In genomic region chr7:30562526-30563116, GRCm38 (mm10) we compare ENCODE assay signal across 7 mouse cellular contexts. TPM values are rescaled to one million over a fixed set of nuclear protein-coding genes. Genes with fewer than 3 reads are reported as not detected.
A peak's percentile ranks its signal among the peaks of the same experiment; 100 is the strongest.
DNase-seq lines count a peak whose midpoint lies in the region; ATAC-seq and TF ChIP-seq lines count a peak whose summit lies in the region.

No protein-coding gene starts in this region.

- peak; percentile 36 for DNase-seq in lung, postnatal 0 days (ENCODE audit: low spot score)
- no peak for DNase-seq in lung, postnatal 25 days (ENCODE audit: low spot score)
- DNase-seq in c-Kit-positive CD71-positive TER-119-negative erythroid progenitor cells, embryonic 14.5 days (ENCODE audit: low read depth), result peak; percentile 41
- peak in 1 of 3 experiments; percentile 19 for DNase-seq in liver, embryonic 14.5 days (ENCODE audit: low read depth in 3 of 3, low spot score in 3 of 3)
- DNase-seq in spleen, adult 12 weeks (ENCODE audit: low spot score), result no peak

- ATAC-seq in lung, postnatal 0 days, result no peak
- peak; percentile 19; the same call in 1 of the 2 replicates for ATAC-seq in forebrain, embryonic 13.5 days
- ATAC-seq in liver, embryonic 14.5 days (ENCODE audit: insufficient read depth), result no peak
- no peak for ATAC-seq in stomach, embryonic 16.5 days (ENCODE audit: insufficient read depth, low FRiP score)

- no peaks in the 10 kb centered on the region for H3K9me3 ChIP-seq in lung, postnatal 0 days (ENCODE audit: low read length)
- H3K9me3 ChIP-seq in forebrain, embryonic 13.5 days (replicated peaks), result no peaks in the 10 kb centered on the region
- H3K9me3 ChIP-seq in liver, embryonic 14.5 days (ENCODE audit: control insufficient read depth, low read length), result no peaks in the 10 kb centered on the region
- no peaks in the 10 kb centered on the region for H3K9me3 ChIP-seq in stomach, embryonic 16.5 days (replicated peaks; ENCODE audit: control insufficient read depth, low read length)

- peak overlapping the region; percentile 81 for H3K4me3 ChIP-seq in lung, postnatal 0 days (ENCODE audit: low read depth, low read length)
- H3K4me3 ChIP-seq in forebrain, embryonic 13.5 days, result peak overlapping the region; percentile 75
- peak overlapping the region; percentile 67 to 99 for H3K4me3 ChIP-seq in liver, embryonic 14.5 days (ENCODE audit: insufficient read depth in 1 of 2, low read depth in 2 of 2, low read length in 2 of 2)
- H3K4me3 ChIP-seq in stomach, embryonic 16.5 days (replicated peaks; ENCODE audit: low read length), result peak overlapping the region; percentile 70

- peak overlapping the region; percentile 72 for H3K4me2 ChIP-seq in lung, postnatal 0 days (replicated peaks; ENCODE audit: low read depth, low read length)
- peak overlapping the region; percentile 89 for H3K4me2 ChIP-seq in forebrain, embryonic 13.5 days
- peak overlapping the region; percentile 91 for H3K4me2 ChIP-seq in liver, embryonic 14.5 days (ENCODE audit: low read depth)
- peak overlapping the region; percentile 68 for H3K4me2 ChIP-seq in stomach, embryonic 16.5 days (ENCODE audit: low read depth, low read length)

- no peak for TF ChIP-seq EP300 in lung, postnatal 0 days (IDR thresholded peaks at IDR 0.05)
- no peak for TF ChIP-seq EP300 in liver, embryonic 14.5 days (IDR thresholded peaks at IDR 0.05; ENCODE audit: low read depth)

- H3K4me1 ChIP-seq in lung, postnatal 0 days (ENCODE audit: insufficient read depth, low read depth, low read length), result peaks cover 12% of the 10 kb centered on the region; the same call in 1 of the 2 replicates
- H3K4me1 ChIP-seq in forebrain, embryonic 13.5 days, result peaks cover 37% of the 10 kb centered on the region
- H3K4me1 ChIP-seq in liver, embryonic 14.5 days (replicated peaks; ENCODE audit: control insufficient read depth in 2 of 2, insufficient read depth in 2 of 2, low read length in 1 of 2), result peaks cover 12 to 17% of the 10 kb centered on the region in 2 experiments
- H3K4me1 ChIP-seq in stomach, embryonic 16.5 days (ENCODE audit: control insufficient read depth, insufficient read depth, low read length), result peaks cover 17% of the 10 kb centered on the region

- H3K27me3 ChIP-seq in lung, postnatal 0 days (replicated peaks; ENCODE audit: insufficient read depth, low read length), result no peaks in the 10 kb centered on the region
- H3K27me3 ChIP-seq in forebrain, embryonic 13.5 days, result no peaks in the 10 kb centered on the region
- H3K27me3 ChIP-seq in liver, embryonic 14.5 days (ENCODE audit: control insufficient read depth, insufficient read depth, low read length), result no peaks in the 10 kb centered on the region
- H3K27me3 ChIP-seq in stomach, embryonic 16.5 days (ENCODE audit: control insufficient read depth, insufficient read depth, low read length), result no peaks in the 10 kb centered on the region

- under 1% methylated on average over 27 of the region's 27 CpGs for WGBS in lung, postnatal 0 days
- WGBS in forebrain, embryonic 13.5 days, result 2% methylated on average over 27 of the region's 27 CpGs
- 0% methylated on average over 27 of the region's 27 CpGs for WGBS in liver, embryonic 14.5 days (ENCODE audit: insufficient replicate concordance)
- under 1% methylated on average over 27 of the region's 27 CpGs for WGBS in stomach, embryonic 16.5 days

- H3K36me3 ChIP-seq in lung, postnatal 0 days (ENCODE audit: insufficient read depth, low read length), result peaks cover 5% of the 10 kb centered on the region; the same call in 1 of the 2 replicates
- peaks cover 34% of the 10 kb centered on the region for H3K36me3 ChIP-seq in forebrain, embryonic 13.5 days (ENCODE audit: poor library complexity, severe bottlenecking)
- 0 out of 2 replicates have a peak, but pooled peaks cover 2% of the 10 kb centered on the region for H3K36me3 ChIP-seq in liver, embryonic 14.5 days (replicated peaks; ENCODE audit: control insufficient read depth, insufficient read depth, low read depth)
- peaks cover 9% of the 10 kb centered on the region; the same call in 1 of the 2 replicates for H3K36me3 ChIP-seq in stomach, embryonic 16.5 days (ENCODE audit: control insufficient read depth, insufficient read depth, low read length)

- H3K27ac ChIP-seq in lung, postnatal 0 days (ENCODE audit: low read length), result peak overlapping the region; percentile 68
- H3K27ac ChIP-seq in forebrain, embryonic 13.5 days, result peak overlapping the region; percentile 63
- H3K27ac ChIP-seq in liver, embryonic 14.5 days, result peak overlapping the region; percentile 69
- H3K27ac ChIP-seq in stomach, embryonic 16.5 days (ENCODE audit: low read length), result peak overlapping the region; percentile 97

- no peak for TF ChIP-seq CTCF in lung, postnatal 0 days (IDR thresholded peaks at IDR 0.05)
- no peak for TF ChIP-seq CTCF in liver, embryonic 14.5 days (IDR thresholded peaks at IDR 0.05; ENCODE audit: low read depth)

- peak overlapping the region; percentile 73 for H3K9ac ChIP-seq in lung, postnatal 0 days (replicated peaks; ENCODE audit: low read depth)
- peak overlapping the region; percentile 85 for H3K9ac ChIP-seq in forebrain, embryonic 13.5 days
- H3K9ac ChIP-seq in liver, embryonic 14.5 days (replicated peaks), result peak overlapping the region; percentile 77
- H3K9ac ChIP-seq in stomach, embryonic 16.5 days (ENCODE audit: low read length), result peak overlapping the region; percentile 78

RNA-seq across cellular contexts. Expression of gene U2af1l4, which starts 0.5 kb away (rescaled TPM):
- 75.0 and 86.0 TPM in 2 replicates for polyA plus RNA-seq in lung, postnatal 0 days (2015; fragmentation: Nextera tagmentation; extraction: Ambion mirVana)
- 114 and 122 TPM in 2 replicates for polyA plus RNA-seq in forebrain, embryonic 13.5 days (2015; fragmentation: Nextera tagmentation; extraction: Ambion mirVana)
- polyA plus RNA-seq in liver, embryonic 14.5 days (2012; rRNA removed), result 19.5 and 28.1 TPM in 2 replicates
- polyA plus RNA-seq in liver, embryonic 14.5 days (2014; fragmentation: Nextera tagmentation; extraction: Ambion mirVana), result 40.7 and 44.0 TPM in 2 replicates
- polyA plus RNA-seq in stomach, embryonic 16.5 days (2015; fragmentation: Nextera tagmentation; extraction: Ambion mirVana), result 73.4 and 80.7 TPM in 2 replicates

RNA-seq across cellular contexts. Expression of gene Gm49396, which starts 0.5 kb away (rescaled TPM):
- 4.5 and 6.1 TPM in 2 replicates for polyA plus RNA-seq in lung, postnatal 0 days (2015; fragmentation: Nextera tagmentation; extraction: Ambion mirVana)
- 20.2 and 22.5 TPM in 2 replicates for polyA plus RNA-seq in forebrain, embryonic 13.5 days (2015; fragmentation: Nextera tagmentation; extraction: Ambion mirVana)
- polyA plus RNA-seq in liver, embryonic 14.5 days (2012; rRNA removed), result 1.2 and 1.4 TPM in 2 replicates
- 0.71 and 0.99 TPM in 2 replicates for polyA plus RNA-seq in liver, embryonic 14.5 days (2014; fragmentation: Nextera tagmentation; extraction: Ambion mirVana)
- 12.6 and 14.6 TPM in 2 replicates for polyA plus RNA-seq in stomach, embryonic 16.5 days (2015; fragmentation: Nextera tagmentation; extraction: Ambion mirVana)

RNA-seq across cellular contexts. Expression of gene Psenen, which starts 0.8 kb away (rescaled TPM):
- polyA plus RNA-seq in lung, postnatal 0 days (2015; fragmentation: Nextera tagmentation; extraction: Ambion mirVana), result 173 and 184 TPM in 2 replicates
- polyA plus RNA-seq in forebrain, embryonic 13.5 days (2015; fragmentation: Nextera tagmentation; extraction: Ambion mirVana), result 128 and 141 TPM in 2 replicates
- 55.8 and 63.5 TPM in 2 replicates for polyA plus RNA-seq in liver, embryonic 14.5 days (2012; rRNA removed)
- 59.1 and 64.6 TPM in 2 replicates for polyA plus RNA-seq in liver, embryonic 14.5 days (2014; fragmentation: Nextera tagmentation; extraction: Ambion mirVana)
- 137 and 156 TPM in 2 replicates for polyA plus RNA-seq in stomach, embryonic 16.5 days (2015; fragmentation: Nextera tagmentation; extraction: Ambion mirVana)

RNA-seq across cellular contexts. Expression of gene Igflr1, which starts 2.6 kb away (rescaled TPM):
- polyA plus RNA-seq in lung, postnatal 0 days (2015; fragmentation: Nextera tagmentation; extraction: Ambion mirVana), result 1.2 and 3.2 TPM in 2 replicates
- polyA plus RNA-seq in forebrain, embryonic 13.5 days (2015; fragmentation: Nextera tagmentation; extraction: Ambion mirVana), result 7.4 and 8.2 TPM in 2 replicates
- polyA plus RNA-seq in liver, embryonic 14.5 days (2012; rRNA removed), result 1.5 and 1.8 TPM in 2 replicates
- polyA plus RNA-seq in liver, embryonic 14.5 days (2014; fragmentation: Nextera tagmentation; extraction: Ambion mirVana), result 0.53 and 1.2 TPM in 2 replicates
- 3.6 and 4.1 TPM in 2 replicates for polyA plus RNA-seq in stomach, embryonic 16.5 days (2015; fragmentation: Nextera tagmentation; extraction: Ambion mirVana)

RNA-seq across cellular contexts. Expression of gene Lin37, which starts 3.0 kb away (rescaled TPM):
- polyA plus RNA-seq in lung, postnatal 0 days (2015; fragmentation: Nextera tagmentation; extraction: Ambion mirVana), result 32.8 and 38.6 TPM in 2 replicates
- 53.0 and 65.1 TPM in 2 replicates for polyA plus RNA-seq in forebrain, embryonic 13.5 days (2015; fragmentation: Nextera tagmentation; extraction: Ambion mirVana)
- 15.3 and 17.6 TPM in 2 replicates for polyA plus RNA-seq in liver, embryonic 14.5 days (2012; rRNA removed)
- polyA plus RNA-seq in liver, embryonic 14.5 days (2014; fragmentation: Nextera tagmentation; extraction: Ambion mirVana), result 21.2 and 22.0 TPM in 2 replicates
- polyA plus RNA-seq in stomach, embryonic 16.5 days (2015; fragmentation: Nextera tagmentation; extraction: Ambion mirVana), result 53.8 and 58.5 TPM in 2 replicates

Comparison
In these comparisons a context has a peak if more than half of its experiments do, and no peak if none do; other contexts are left out.
1. DNase-seq: peak in lung, postnatal 0 days (single experiment) and c-Kit-positive CD71-positive TER-119-negative erythroid progenitor cells, embryonic 14.5 days (single experiment); none in lung, postnatal 25 days (single experiment) and spleen, adult 12 weeks (single experiment).
2. Peak in every context shown above with its lines, with median percentiles within 50 percentile points of each other: H3K27ac ChIP-seq, H3K4me2 ChIP-seq, H3K4me3 ChIP-seq and H3K9ac ChIP-seq.